Mouse (Mus musculus) hindbrain, embryonic 10.5 days (tissue): ENCODE data around the gene Lhx5. TPM values are rescaled to one million over a fixed set of nuclear protein-coding genes. Genes with fewer than 3 reads are reported as not detected.

ENCODE experiments used
- DNase-seq: peaks from one replicate; pipeline ENCODE4 v3.0.0-alpha.2; 2017; ENCODE audit warnings: low spot score
- H3K27ac ChIP-seq: fragments of 300-500 bp; sonication (generic); 2 replicates; pipeline ENCODE4 v1.5.1; 2016; ENCODE audit warnings: mild to moderate bottlenecking, moderate library complexity
- H3K27me3 ChIP-seq: fragments of 300-500 bp; sonication (generic); 2 replicates; pipeline ENCODE4 v1.6.1; 2016; ENCODE audit warnings: mild to moderate bottlenecking; ENCODE audit not compliant: poor library complexity, insufficient read depth, severe bottlenecking
- H3K36me3 ChIP-seq: fragments of 300-500 bp; sonication (generic); 2 replicates; pipeline ENCODE4 v1.6.1; 2016; ENCODE audit warnings: mild to moderate bottlenecking, moderate library complexity
- H3K4me1 ChIP-seq: fragments of 300-500 bp; sonication (generic); replicated peaks from 2 replicates; pipeline ENCODE4 v1.6.1; 2016; ENCODE audit warnings: mild to moderate bottlenecking
- H3K4me3 ChIP-seq: fragments of 300-500 bp; sonication (generic); 2 replicates; pipeline ENCODE4 v1.5.1; 2016; ENCODE audit warnings: mild to moderate bottlenecking, moderate library complexity
- H3K9me3 ChIP-seq: fragments of 300-500 bp; sonication (generic); 2 replicates; pipeline ENCODE4 v1.6.1; 2016; ENCODE audit warnings: mild to moderate bottlenecking, moderate library complexity
- WGBS: fragments of 180-500 bp; shearing (Covaris S2); methylation state at CpG from one replicate; pipeline ENCODE4 v1.1.7; 2016; 5-methylcytosine and 5-hydroxymethylcytosine counted together
- polyA plus RNA-seq: library from polyadenylated mRNA; unstranded; fragments of >200 nt; fragmentation: Nextera tagmentation; extraction: Ambion mirVana; gene quantifications from 2 replicates; pipeline ENCODE4 v1.2.1, GENCODE M21; 2016

Gene Lhx5
- polyA plus RNA-seq: 12.1 and 34.0 TPM in 2 replicates

DNA sequence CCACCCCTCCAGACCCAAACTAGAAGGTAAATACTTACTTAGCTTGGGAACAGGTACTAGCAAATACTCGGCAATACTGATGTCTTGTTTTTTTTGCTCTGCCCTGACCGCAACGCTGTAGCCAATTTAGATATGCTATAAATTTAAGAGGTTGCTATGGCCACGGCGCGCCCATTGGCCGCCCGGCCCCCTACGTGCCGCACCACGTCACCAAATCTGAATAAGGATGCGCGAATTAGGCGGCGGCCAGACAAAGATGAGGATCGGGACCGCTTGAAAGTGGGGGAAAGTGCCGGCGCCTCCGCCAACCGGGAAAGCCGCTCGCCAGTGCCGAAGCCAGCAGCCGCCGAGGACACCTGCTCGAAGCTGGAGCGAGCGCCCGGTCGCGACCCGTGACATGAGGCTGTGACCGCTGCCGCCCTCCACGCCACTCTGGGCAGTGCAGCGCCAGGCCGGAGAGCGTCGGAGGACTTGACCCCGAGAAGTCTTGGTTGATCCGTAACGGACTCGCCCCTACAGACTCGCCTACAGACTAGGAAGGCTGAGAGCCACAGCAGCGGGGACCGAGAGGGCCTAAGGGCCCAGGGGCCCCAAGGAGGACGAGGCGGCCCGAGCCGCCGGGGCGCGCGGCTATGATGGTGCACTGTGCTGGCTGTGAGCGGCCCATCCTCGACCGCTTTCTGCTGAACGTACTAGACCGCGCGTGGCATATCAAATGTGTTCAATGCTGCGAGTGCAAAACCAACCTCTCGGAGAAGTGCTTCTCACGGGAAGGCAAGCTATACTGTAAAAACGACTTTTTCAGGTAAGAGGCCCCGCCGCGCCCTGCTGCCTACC lies at the start of gene Lhx5:
Lhx5 (plus strand) TSS at position 51 of the 837 bp plus-strand sequence.
- Histone ChIP-seq H3K27ac (peak within 1 kb of the TSS; percentile 72), H3K27me3 (peaks cover 100% of the 10 kb centered on the region), H3K4me3 (peak within 1 kb of the TSS; percentile 57), H3K4me1 (peaks cover 54% of the 10 kb centered on the region), H3K9me3 (no peaks in the 10 kb centered on the region), H3K36me3 (no peaks in the 10 kb centered on the region)
- DNase-seq: peak; percentile 62
- under 1% methylated on average over 69 of the region's 69 CpGs for WGBS

DNA sequence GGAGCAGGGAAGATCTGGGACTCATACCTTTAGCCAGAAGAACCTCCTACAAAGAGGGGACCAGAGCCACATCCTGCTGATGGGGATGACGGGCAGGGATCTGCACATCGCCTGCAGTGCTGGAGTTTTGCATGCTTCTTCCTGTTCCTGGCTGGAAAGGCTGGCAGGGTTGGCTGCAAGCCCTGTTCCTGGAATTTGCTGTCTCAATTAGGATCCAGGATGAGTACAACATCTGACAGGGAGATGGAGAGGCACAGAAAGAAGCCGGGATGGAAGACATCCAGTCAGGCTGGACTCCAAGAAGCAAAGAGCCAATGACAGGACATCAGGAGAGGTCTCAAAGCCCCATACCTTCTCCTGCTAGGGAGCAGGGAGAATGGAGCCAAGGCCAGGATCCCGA lies 45.1 kb upstream of the Lhx5 start:
- H3K9me3 ChIP-seq: no peaks in the 10 kb centered on the region
- H3K27ac ChIP-seq: no peak overlapping the region
- WGBS: 82% methylated on average over 4 of the region's 4 CpGs
- DNase-seq: no peak
- H3K27me3 ChIP-seq: peaks cover 37% of the 10 kb centered on the region
- H3K36me3 ChIP-seq: no peaks in the 10 kb centered on the region
- H3K4me1 ChIP-seq: peaks cover 3% of the 10 kb centered on the region; the same call in 1 of the 2 replicates
- H3K4me3 ChIP-seq: no peak overlapping the region

DNA sequence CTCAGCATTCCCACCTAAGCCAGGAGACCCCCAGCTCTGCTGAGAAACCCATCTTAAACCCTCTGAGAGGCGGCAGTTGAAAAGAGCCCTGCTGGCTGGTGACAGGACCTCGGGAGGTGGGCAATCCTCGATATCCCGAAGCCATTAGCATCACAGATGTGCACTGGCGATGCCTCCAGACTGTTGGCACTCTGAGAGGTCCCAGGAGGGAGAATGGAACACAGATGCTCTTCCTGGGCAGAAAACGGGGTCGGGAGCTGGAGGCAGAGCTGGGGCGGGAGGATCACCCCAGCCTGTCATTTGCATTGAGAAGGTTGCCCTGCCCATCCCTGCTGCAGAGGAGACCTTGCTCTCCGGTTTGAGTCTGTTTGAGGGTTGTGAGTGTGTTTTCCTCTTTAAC lies 42.7 kb upstream of the Lhx5 start:
- peaks cover 36% of the 10 kb centered on the region for H3K27me3 ChIP-seq
- no peak overlapping the region for H3K4me3 ChIP-seq
- H3K36me3 ChIP-seq: no peaks in the 10 kb centered on the region
- H3K9me3 ChIP-seq: no peaks in the 10 kb centered on the region
- no peak overlapping the region for H3K27ac ChIP-seq
- WGBS: 43% methylated on average over 9 of the region's 9 CpGs
- H3K4me1 ChIP-seq: peaks cover 12% of the 10 kb centered on the region
- no peak for DNase-seq

DNA sequence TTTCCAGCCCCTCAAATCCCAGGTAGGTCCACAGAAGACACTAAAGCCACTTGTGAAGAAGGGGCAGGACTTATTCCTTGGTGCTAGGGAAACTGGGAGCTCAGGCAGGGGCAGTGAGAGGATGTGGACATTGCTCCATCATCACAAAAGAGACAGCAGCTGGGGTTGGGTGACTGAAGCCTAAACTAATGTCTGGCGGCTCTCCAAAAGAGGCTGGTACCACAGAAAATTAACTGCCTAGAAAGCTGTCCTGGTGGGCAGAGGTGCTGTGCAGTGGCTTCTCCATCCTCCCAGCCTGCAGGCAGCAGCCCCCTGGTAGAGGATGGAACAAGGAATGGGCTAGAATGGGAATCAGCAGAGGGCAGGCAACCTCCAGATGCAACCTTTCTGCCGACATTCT lies 41.5 kb upstream of the Lhx5 start:
- Histone ChIP-seq H3K4me3 (no peak overlapping the region), H3K36me3 (no peaks in the 10 kb centered on the region), H3K4me1 (peaks cover 23% of the 10 kb centered on the region), H3K27ac (no peak overlapping the region), H3K9me3 (no peaks in the 10 kb centered on the region), H3K27me3 (peaks cover 48% of the 10 kb centered on the region)
- WGBS: 83% methylated on average over 2 of the region's 2 CpGs
- no peak for DNase-seq

DNA sequence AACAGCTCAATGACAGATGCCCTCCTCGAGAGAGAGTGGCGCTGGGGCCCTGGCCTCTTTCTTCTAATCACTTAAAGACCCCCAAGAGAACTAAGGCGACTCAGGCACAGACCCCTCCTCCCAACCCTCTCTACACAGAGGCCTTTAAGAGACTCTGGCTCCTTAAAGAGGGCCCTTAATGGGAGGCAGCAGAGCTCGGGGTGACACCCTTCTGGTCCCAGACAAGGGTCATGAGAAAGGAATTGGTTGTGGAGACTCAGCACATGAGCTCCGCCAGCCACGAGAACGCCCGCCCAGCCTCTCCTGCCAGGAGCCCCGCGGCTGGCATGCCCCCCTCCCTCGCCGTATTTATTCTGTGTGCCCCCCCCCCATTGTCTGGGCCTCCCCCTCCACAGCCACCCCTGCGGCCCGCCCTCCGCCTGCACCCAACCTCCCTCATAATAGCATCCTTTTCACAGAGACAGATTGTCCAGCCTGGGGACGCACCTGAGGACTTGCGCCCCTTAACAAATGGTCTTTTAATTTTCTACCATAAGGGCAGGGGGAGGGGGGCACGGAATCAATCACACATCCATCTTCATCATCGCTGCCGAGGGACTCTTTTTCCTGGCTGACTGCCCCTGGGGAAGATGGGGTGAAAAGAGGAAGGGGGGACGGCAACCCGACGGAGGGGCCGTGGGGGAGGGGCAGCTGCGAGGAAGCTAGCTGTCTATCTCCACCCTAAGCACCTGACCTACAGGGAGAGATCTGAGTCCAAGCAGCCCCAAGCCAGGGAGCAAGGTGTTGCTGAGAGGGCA lies 37.4 kb upstream of the Lhx5 start:
- H3K36me3 ChIP-seq: no peaks in the 10 kb centered on the region
- peak; percentile 42 for DNase-seq
- peak overlapping the region; percentile 81 for H3K27ac ChIP-seq
- peaks cover 40% of the 10 kb centered on the region for H3K4me1 ChIP-seq
- H3K4me3 ChIP-seq: peak overlapping the region; percentile 11; the same call in 1 of the 2 replicates
- no peaks in the 10 kb centered on the region for H3K9me3 ChIP-seq
- 19% methylated on average over 25 of the region's 25 CpGs for WGBS
- H3K27me3 ChIP-seq: peaks cover 79% of the 10 kb centered on the region

GRCm38 (mm10) chr5:120397988-120398387 lies 33.5 kb upstream of the Lhx5 start:
- no peak for DNase-seq
- 3% methylated on average over 13 of the region's 13 CpGs for WGBS
- peaks cover 94% of the 10 kb centered on the region for H3K27me3 ChIP-seq
- peaks cover 47% of the 10 kb centered on the region for H3K4me1 ChIP-seq
- H3K9me3 ChIP-seq: no peaks in the 10 kb centered on the region
- H3K27ac ChIP-seq: peak overlapping the region; percentile 70
- H3K4me3 ChIP-seq: no peak overlapping the region
- no peaks in the 10 kb centered on the region for H3K36me3 ChIP-seq

DNA sequence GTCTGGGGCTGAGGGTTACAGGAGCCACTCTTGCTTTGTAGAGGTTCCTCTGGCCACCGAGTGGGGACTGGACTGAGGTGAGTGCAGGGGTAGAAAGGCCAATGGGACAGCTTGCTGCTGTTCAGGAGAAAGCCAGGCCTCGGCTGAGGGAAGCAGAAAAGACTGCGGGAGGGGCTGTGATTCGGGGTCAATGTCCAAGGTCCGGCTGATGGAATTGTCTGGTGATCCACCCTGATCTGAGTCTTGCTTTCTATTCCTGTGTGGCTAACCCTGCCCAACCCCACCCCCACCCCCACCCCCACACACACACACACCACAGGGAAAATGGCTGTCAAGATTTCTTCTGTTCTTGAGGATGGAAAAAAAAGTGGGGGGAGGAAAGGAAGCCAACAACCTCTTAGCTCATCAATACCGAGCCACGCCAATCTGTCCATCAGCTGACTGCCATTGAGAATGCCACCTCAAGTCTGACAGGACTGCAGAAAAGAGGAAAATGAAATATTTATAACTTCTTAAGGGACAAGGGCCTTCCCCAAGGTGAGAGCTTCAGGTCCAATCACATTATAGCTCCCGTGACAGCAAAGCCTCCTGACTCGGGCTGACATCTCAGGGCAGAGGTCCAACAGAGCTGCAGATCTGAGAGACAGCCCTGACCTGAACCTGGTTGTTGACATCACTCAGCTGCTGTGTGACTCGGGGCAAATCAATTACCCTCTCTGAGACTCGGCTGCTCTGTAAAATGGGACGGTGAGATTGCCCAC lies 26.5 kb upstream of the Lhx5 start:
- Histone ChIP-seq H3K9me3 (no peaks in the 10 kb centered on the region), H3K27ac (peak overlapping the region; percentile 25; the same call in 1 of the 2 replicates), H3K4me1 (peaks cover 18% of the 10 kb centered on the region), H3K4me3 (no peak overlapping the region), H3K27me3 (peaks cover 78% of the 10 kb centered on the region), H3K36me3 (no peaks in the 10 kb centered on the region)
- DNase-seq: no peak
- WGBS: 79% methylated on average over 12 of the region's 12 CpGs

GRCm38 (mm10) chr5:120408933-120409332 lies 22.6 kb upstream of the Lhx5 start:
- peaks cover 17% of the 10 kb centered on the region for H3K4me1 ChIP-seq
- peaks cover 73% of the 10 kb centered on the region for H3K27me3 ChIP-seq
- H3K27ac ChIP-seq: peak overlapping the region; percentile 72
- peaks cover 6% of the 10 kb centered on the region for H3K9me3 ChIP-seq
- peak overlapping the region; percentile 44; the same call in 1 of the 2 replicates for H3K4me3 ChIP-seq
- DNase-seq: no peak
- no peaks in the 10 kb centered on the region for H3K36me3 ChIP-seq
- WGBS: 79% methylated on average over 14 of the region's 14 CpGs

DNA sequence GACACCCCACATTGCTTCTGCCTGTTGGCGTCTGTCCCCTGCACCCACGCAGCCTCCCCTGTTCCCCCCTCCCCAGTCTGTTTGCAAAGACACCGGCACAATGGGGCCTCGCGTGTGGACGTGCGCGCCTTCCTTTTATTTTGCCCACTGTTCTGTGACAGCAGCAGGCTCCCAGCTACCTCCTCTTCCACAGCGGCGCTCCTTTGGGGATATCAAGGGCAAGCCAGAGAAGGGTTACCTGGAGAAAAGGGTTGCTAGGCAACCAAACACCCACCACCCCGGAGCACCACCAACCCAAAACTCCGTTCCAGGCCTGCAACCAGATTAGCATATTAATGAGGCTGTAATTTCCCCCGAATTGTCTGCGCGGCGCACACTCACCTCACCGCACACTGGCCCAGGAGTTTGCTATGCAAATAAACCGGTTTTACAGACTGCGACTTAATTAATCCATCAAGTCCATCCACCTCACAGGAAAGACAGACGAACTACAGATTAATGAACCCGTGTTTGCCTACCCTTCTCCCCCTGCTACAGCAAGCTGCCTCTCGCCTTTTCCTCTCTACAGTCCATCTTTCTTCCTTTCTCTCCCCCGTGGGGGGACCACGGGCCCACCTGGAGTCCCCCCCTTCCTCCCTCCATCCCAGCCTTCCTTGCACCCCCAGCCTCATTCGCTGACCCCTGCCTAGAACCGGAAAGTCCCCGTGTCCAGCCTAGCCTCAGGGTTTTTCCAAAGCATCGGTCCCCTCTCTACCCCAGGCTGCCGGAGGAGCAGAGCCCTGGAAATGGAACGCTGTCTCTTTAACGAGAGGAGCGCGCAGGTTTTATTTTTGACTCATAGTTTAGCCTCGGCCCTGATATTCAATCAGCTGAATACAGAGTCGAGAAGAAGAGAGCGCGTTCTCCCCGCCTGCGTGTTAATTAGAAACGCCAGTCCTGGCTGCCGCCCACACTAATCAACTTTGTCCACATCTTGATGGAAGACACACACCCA lies 21.8 kb upstream of the Lhx5 start:
- H3K36me3 ChIP-seq: no peaks in the 10 kb centered on the region
- peaks cover 70% of the 10 kb centered on the region for H3K27me3 ChIP-seq
- H3K4me3 ChIP-seq: peak overlapping the region; percentile 44
- 2% methylated on average over 41 of the region's 41 CpGs for WGBS
- peak overlapping the region; percentile 72 for H3K27ac ChIP-seq
- peaks cover 17% of the 10 kb centered on the region for H3K4me1 ChIP-seq
- H3K9me3 ChIP-seq: peaks cover 7% of the 10 kb centered on the region
- DNase-seq: peak; percentile 19

GRCm38 (mm10) chr5:120413436-120413835 lies 18.1 kb upstream of the Lhx5 start:
- Histone ChIP-seq H3K27ac (no peak overlapping the region), H3K36me3 (no peaks in the 10 kb centered on the region), H3K4me3 (no peak overlapping the region), H3K9me3 (peaks cover 7% of the 10 kb centered on the region), H3K27me3 (peaks cover 62% of the 10 kb centered on the region), H3K4me1 (peaks cover 17% of the 10 kb centered on the region)
- 83% methylated on average over 6 of the region's 6 CpGs for WGBS
- no peak for DNase-seq

DNA sequence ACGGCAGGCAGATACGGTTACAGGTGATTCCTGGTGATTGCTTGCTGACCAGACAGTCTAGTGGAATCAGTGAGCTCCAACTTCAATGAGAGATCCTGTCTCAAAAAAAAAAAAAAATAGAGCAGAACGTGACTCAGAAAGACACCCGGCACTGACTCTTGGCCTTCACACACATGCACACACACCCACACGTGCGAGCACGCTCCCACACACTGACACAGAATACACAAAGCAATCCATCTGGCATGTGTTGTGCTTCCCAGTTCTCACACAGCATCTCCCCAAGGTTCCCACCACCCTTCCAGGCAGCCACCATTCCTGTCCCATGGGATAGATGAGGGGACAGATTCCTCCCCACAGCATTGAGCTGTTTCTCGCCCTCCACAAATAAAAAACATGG lies 11.4 kb upstream of the Lhx5 start:
- 90% methylated on average over 8 of the region's 8 CpGs for WGBS
- Histone ChIP-seq H3K4me1 (no peaks in the 10 kb centered on the region), H3K27me3 (peaks cover 83% of the 10 kb centered on the region), H3K4me3 (no peak overlapping the region), H3K9me3 (no peaks in the 10 kb centered on the region), H3K36me3 (no peaks in the 10 kb centered on the region), H3K27ac (no peak overlapping the region)
- no peak for DNase-seq
